Mouse (Mus musculus) midbrain, postnatal 0 days (tissue): ENCODE data around the gene Srsf3. TPM values are rescaled to one million over a fixed set of nuclear protein-coding genes. Genes with fewer than 3 reads are reported as not detected.

ENCODE experiments used
- ATAC-seq: fragments of 200-750 bp; cut with Nextera tagmentation; 2 replicates; pipeline ENCODE4 v1.8.0; 2017; ENCODE audit warnings: moderate number of reproducible peaks, mild to moderate bottlenecking, moderate TSS enrichment, moderate library complexity; ENCODE audit not compliant: low FRiP score
- DNase-seq: peaks from one replicate; pipeline ENCODE4 v3.0.0-alpha.2; 2015; ENCODE audit warnings: low spot score
- H3K27ac ChIP-seq: fragments of 300-500 bp; sonication (generic); 2 replicates; pipeline ENCODE4 v1.5.1; 2014; ENCODE audit warnings: low read depth, mild to moderate bottlenecking, low read length, mixed read lengths
- H3K27me3 ChIP-seq: fragments of 300-500 bp; sonication (generic); 2 replicates; pipeline ENCODE4 v1.6.1; 2014; ENCODE audit warnings: low read length, control low read depth, mixed read lengths; ENCODE audit not compliant: insufficient read depth
- H3K36me3 ChIP-seq: fragments of 300-500 bp; sonication (generic); 2 replicates; pipeline ENCODE4 v1.6.1; 2014; ENCODE audit warnings: low read length, control low read depth, mixed read lengths; ENCODE audit not compliant: insufficient read depth
- H3K4me1 ChIP-seq: fragments of 300-500 bp; sonication (generic); 2 replicates; pipeline ENCODE4 v1.6.1; 2014; ENCODE audit warnings: mild to moderate bottlenecking, control low read depth, antibody characterized with exemption, low read length, mixed read lengths; ENCODE audit not compliant: insufficient read depth
- H3K4me2 ChIP-seq: fragments of 300-500 bp; sonication (generic); 2 replicates; pipeline ENCODE4 v1.6.1; 2014; ENCODE audit warnings: low read depth, mild to moderate bottlenecking, low read length, mixed read lengths; ENCODE audit not compliant: poor library complexity, severe bottlenecking
- H3K4me3 ChIP-seq: fragments of 300-500 bp; sonication (generic); 2 replicates; pipeline ENCODE4 v1.5.1; 2014; ENCODE audit warnings: low read depth, mild to moderate bottlenecking, low read length, moderate library complexity
- H3K9ac ChIP-seq: fragments of 300-500 bp; sonication (generic); replicated peaks from 2 replicates; pipeline ENCODE4 v1.6.1; 2014; ENCODE audit warnings: mild to moderate bottlenecking, low read length, moderate library complexity, mixed read lengths; ENCODE audit not compliant: poor library complexity, severe bottlenecking
- H3K9me3 ChIP-seq: fragments of 300-500 bp; sonication (generic); 2 replicates; pipeline ENCODE4 v1.6.1; 2016; ENCODE audit warnings: low read length, control low read depth
- CTCF ChIP-seq: IDR thresholded peaks from 2 replicates; pipeline ENCODE4 v1.5.1; 2016; ENCODE audit warnings: antibody characterized with exemption, mild to moderate bottlenecking
- WGBS: fragments of 180-500 bp; shearing (Covaris S2); extraction: QIAGEN DNeasy Blood & Tissue Kit; methylation state at CpG from one replicate; pipeline ENCODE4 v1.1.7; 2014; 5-methylcytosine and 5-hydroxymethylcytosine counted together
- polyA plus RNA-seq: library from polyadenylated mRNA; unstranded; fragments of >200 nt; fragmentation: Nextera tagmentation; extraction: Ambion mirVana; gene quantifications from 2 replicates; pipeline ENCODE4 v1.2.1, GENCODE M21; 2015
- total RNA-seq: library from RNA; depleted of rRNA; stranded (reverse); fragments of >200 nt; gene quantifications from 2 replicates; pipeline ENCODE4 v1.2.3, GENCODE M21; 2014

Gene Srsf3
- total and polyA plus RNA-seq, 2 experiments from 2014 or later = 119 to 296 TPM

GRCm38 (mm10) chr17:29078519-29079383, 46.3 kb downstream of the Srsf3 start:
- DNase-seq (peak; percentile 41), ATAC-seq (no peak)
- H3K4me1 ChIP-seq = peaks cover 5% of the 10 kb centered on the region; the same call in 1 of the 2 replicates
- WGBS = 5% methylated on average over 25 of the region's 25 CpGs
- H3K4me3 ChIP-seq = no peak overlapping the region
- no peaks in the 10 kb centered on the region for H3K36me3 ChIP-seq
- peak overlapping the region; percentile 40 for H3K4me2 ChIP-seq
- TF ChIP-seq CTCF = no peak
- peaks cover 6% of the 10 kb centered on the region; the same call in 1 of the 2 replicates for H3K27me3 ChIP-seq
- peak overlapping the region; percentile 51; the same call in 1 of the 2 replicates for H3K27ac ChIP-seq
- H3K9me3 ChIP-seq = no peaks in the 10 kb centered on the region
- no peak overlapping the region for H3K9ac ChIP-seq

- Histone ChIP-seq H3K9me3 (no peaks in the 10 kb centered on the region), H3K4me1 (peaks cover 5% of the 10 kb centered on the region; the same call in 1 of the 2 replicates), H3K27me3 (peaks cover 6% of the 10 kb centered on the region; the same call in 1 of the 2 replicates), H3K4me2 (no peak overlapping the region; the same call in 1 of the 2 replicates), H3K36me3 (no peaks in the 10 kb centered on the region), H3K27ac (0 out of 2 replicates have a peak overlapping the region, but pooled peaks have one; percentile 32), H3K4me3 (no peak overlapping the region), H3K9ac (no peak overlapping the region)
- WGBS = 6% methylated on average over 23 of the region's 23 CpGs
- no peak for ATAC-seq
- TF ChIP-seq CTCF = no peak
- DNase-seq = no peak
Observed at GRCm38 (mm10) chr17:29080758-29081617, 48.6 kb downstream of the Srsf3 start.

- WGBS = 8% methylated on average over 21 of the region's 21 CpGs
- Histone ChIP-seq H3K27ac (peak overlapping the region; percentile 32; the same call in 1 of the 2 replicates), H3K9ac (no peak overlapping the region), H3K36me3 (no peaks in the 10 kb centered on the region), H3K4me1 (peaks cover 5% of the 10 kb centered on the region; the same call in 1 of the 2 replicates), H3K27me3 (peaks cover 6% of the 10 kb centered on the region; the same call in 1 of the 2 replicates), H3K9me3 (no peaks in the 10 kb centered on the region), H3K4me3 (no peak overlapping the region), H3K4me2 (peak overlapping the region; percentile 34)
- TF ChIP-seq CTCF = no peak
- ATAC-seq = no peak
- DNase-seq = peak; percentile 10
Observed at GRCm38 (mm10) chr17:29081618-29082381, 49.4 kb downstream of the Srsf3 start.

GRCm38 (mm10) chr17:29083586-29083985, 51.2 kb downstream of the Srsf3 start:
- Histone ChIP-seq H3K27me3 (peaks cover 6% of the 10 kb centered on the region; the same call in 1 of the 2 replicates), H3K9ac (no peak overlapping the region), H3K9me3 (no peaks in the 10 kb centered on the region), H3K4me2 (no peak overlapping the region), H3K27ac (no peak overlapping the region), H3K36me3 (no peaks in the 10 kb centered on the region), H3K4me1 (peaks cover 5% of the 10 kb centered on the region; the same call in 1 of the 2 replicates), H3K4me3 (no peak overlapping the region)
- TF ChIP-seq CTCF = no peak
- DNase-seq (no peak), ATAC-seq (no peak)
- 88% methylated on average over 8 of the region's 8 CpGs for WGBS

- WGBS = 91% methylated on average over 7 of the region's 7 CpGs
- no peak for TF ChIP-seq CTCF
- ATAC-seq (no peak), DNase-seq (no peak)
- Histone ChIP-seq H3K27me3 (0 out of 2 replicates have a peak, but pooled peaks cover 3% of the 10 kb centered on the region), H3K4me1 (peaks cover 5% of the 10 kb centered on the region; the same call in 1 of the 2 replicates), H3K4me2 (no peak overlapping the region), H3K9me3 (no peaks in the 10 kb centered on the region), H3K4me3 (no peak overlapping the region), H3K27ac (no peak overlapping the region), H3K36me3 (no peaks in the 10 kb centered on the region), H3K9ac (no peak overlapping the region)
Observed at GRCm38 (mm10) chr17:29084656-29085055, 52.2 kb downstream of the Srsf3 start.
